Mouse (Mus musculus) heart, postnatal 0 days (tissue): Measurements from ENCODE around the gene Aldh3a2. TPM values are rescaled to one million over a fixed set of nuclear protein-coding genes. Genes with fewer than 3 reads are reported as not detected.

Experiments used
- ATAC-seq: fragments of 200-750 bp; cut with Nextera tagmentation; 2 replicates; pipeline ENCODE4 v1.8.0; 2017; ENCODE audit warnings: low read depth, moderate number of reproducible peaks, moderate library complexity; ENCODE audit not compliant: insufficient read depth
- DNase-seq: peaks from one replicate; pipeline ENCODE4 v3.0.0-alpha.2; 2016; ENCODE audit warnings: low spot score
- H3K27ac ChIP-seq: fragments of 300-500 bp; sonication (generic); 2 replicates; pipeline ENCODE4 v1.5.1; 2014; ENCODE audit warnings: low read depth, mild to moderate bottlenecking
- H3K27me3 ChIP-seq: fragments of 300-500 bp; sonication (generic); 2 replicates; pipeline ENCODE4 v1.6.1; 2014; ENCODE audit warnings: low read length, mixed read lengths; ENCODE audit not compliant: control insufficient read depth, insufficient read depth
- H3K36me3 ChIP-seq: fragments of 300-500 bp; sonication (generic); replicated peaks from 2 replicates; pipeline ENCODE4 v1.6.1; 2014; ENCODE audit warnings: low read length, mixed read lengths; ENCODE audit not compliant: control insufficient read depth, insufficient read depth
- H3K4me1 ChIP-seq: fragments of 300-500 bp; sonication (generic); 2 replicates; pipeline ENCODE4 v1.6.1; 2014; ENCODE audit warnings: antibody characterized with exemption; ENCODE audit not compliant: control insufficient read depth, insufficient read depth
- H3K4me2 ChIP-seq: fragments of 300-500 bp; sonication (generic); 2 replicates; pipeline ENCODE4 v1.6.1; 2014; ENCODE audit warnings: low read depth, mild to moderate bottlenecking, low read length, moderate library complexity
- H3K4me3 ChIP-seq: fragments of 300-500 bp; sonication (generic); 2 replicates; pipeline ENCODE4 v1.5.1; 2014; ENCODE audit warnings: low read depth, low read length
- H3K9ac ChIP-seq: fragments of 300-500 bp; sonication (generic); replicated peaks from 2 replicates; pipeline ENCODE4 v1.6.1; 2014; ENCODE audit warnings: low read depth, low read length, mixed read lengths
- H3K9me3 ChIP-seq: fragments of 300-500 bp; sonication (generic); replicated peaks from 2 replicates; pipeline ENCODE4 v1.6.1; 2016; ENCODE audit warnings: low read length; ENCODE audit not compliant: control insufficient read depth
- CTCF ChIP-seq: IDR thresholded peaks from 2 replicates; pipeline ENCODE4 v1.5.1; 2016; ENCODE audit warnings: antibody characterized with exemption, control low read depth, low read depth
- EP300 ChIP-seq: IDR thresholded peaks from 2 replicates; pipeline ENCODE4 v1.6.1; 2016; ENCODE audit warnings: antibody characterized with exemption, low read depth
- WGBS: fragments of 180-500 bp; shearing (Covaris S2); extraction: QIAGEN DNeasy Blood & Tissue Kit; methylation state at CpG from one replicate; pipeline ENCODE4 v1.1.7; 2014; 5-methylcytosine and 5-hydroxymethylcytosine counted together
- polyA plus RNA-seq: library from polyadenylated mRNA; unstranded; fragments of >200 nt; fragmentation: Nextera tagmentation; extraction: Ambion mirVana; gene quantifications from 2 replicates; pipeline ENCODE4 v1.2.1, GENCODE M21; 2015
- total RNA-seq: library from RNA; depleted of rRNA; stranded (reverse); fragments of >200 nt; gene quantifications from 2 replicates; pipeline ENCODE4 v1.2.3, GENCODE M21; 2014; ENCODE audit warnings: low replicate concordance

Aldh3a2 gene
- total and polyA plus RNA-seq, 2 experiments from 2014 or later = 29.1 to 36.0 TPM

GRCm38 (mm10) chr11:61278445-61279077 lies 11.3 kb upstream of the Aldh3a2 start:
- Histone ChIP-seq H3K9me3 (no peaks in the 10 kb centered on the region), H3K27me3 (no peaks in the 10 kb centered on the region), H3K27ac (no peak overlapping the region), H3K4me1 (no peaks in the 10 kb centered on the region), H3K4me3 (no peak overlapping the region), H3K36me3 (no peaks in the 10 kb centered on the region), H3K4me2 (no peak overlapping the region), H3K9ac (no peak overlapping the region)
- TF ChIP-seq EP300 = no peak
- DNase-seq = no peak
- WGBS = 72% methylated on average over 8 of the region's 8 CpGs
- ATAC-seq = no peak

DNA sequence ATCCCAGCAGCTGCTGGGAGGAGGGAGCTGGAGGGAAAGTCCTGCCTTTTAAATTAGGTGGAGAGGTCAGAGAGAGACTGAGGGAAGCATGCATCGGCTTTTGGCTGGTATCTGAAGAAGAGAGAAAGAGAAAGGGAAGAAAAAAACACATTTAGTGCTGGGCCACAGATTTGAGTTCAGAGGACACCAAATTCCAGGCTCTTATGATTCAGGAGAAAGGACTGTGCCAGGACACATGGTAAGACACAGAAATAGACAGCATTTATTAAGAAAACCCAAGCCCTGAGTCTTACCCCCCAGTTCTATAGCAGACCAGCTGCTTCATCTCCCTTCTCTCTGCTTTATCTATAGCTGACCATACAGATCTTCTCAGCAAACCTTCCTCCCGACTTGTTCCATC lies 10.7 kb upstream of the Aldh3a2 start:
- Histone ChIP-seq H3K4me2 (no peak overlapping the region), H3K4me3 (no peak overlapping the region), H3K9me3 (no peaks in the 10 kb centered on the region), H3K9ac (no peak overlapping the region), H3K27me3 (no peaks in the 10 kb centered on the region), H3K36me3 (no peaks in the 10 kb centered on the region), H3K4me1 (no peaks in the 10 kb centered on the region), H3K27ac (no peak overlapping the region)
- WGBS = 58% methylated on average over 2 of the region's 2 CpGs
- ATAC-seq (no peak), DNase-seq (no peak)
- TF ChIP-seq EP300 (no peak), CTCF (no peak)

- WGBS = 61% methylated on average over 3 of the region's 3 CpGs
- no peak for DNase-seq
- no peak overlapping the region for H3K27ac ChIP-seq
Observed at GRCm38 (mm10) chr11:61276482-61276881, 9.2 kb upstream of the Aldh3a2 start.

GRCm38 (mm10) chr11:61275106-61275505 lies 7.8 kb upstream of the Aldh3a2 start:
- Histone ChIP-seq H3K36me3 (no peaks in the 10 kb centered on the region), H3K4me1 (no peaks in the 10 kb centered on the region), H3K4me2 (no peak overlapping the region), H3K27me3 (no peaks in the 10 kb centered on the region), H3K9me3 (no peaks in the 10 kb centered on the region), H3K4me3 (no peak overlapping the region), H3K9ac (no peak overlapping the region), H3K27ac (no peak overlapping the region)
- TF ChIP-seq CTCF (no peak), EP300 (no peak)
- WGBS = 56% methylated on average over 8 of the region's 8 CpGs
- ATAC-seq = no peak
- no peak for DNase-seq

More at GRCm38 (mm10) chr11:61276482-61276881, 9.2 kb upstream of the Aldh3a2 start:
- Histone ChIP-seq H3K9ac (no peak overlapping the region), H3K9me3 (no peaks in the 10 kb centered on the region), H3K36me3 (no peaks in the 10 kb centered on the region), H3K4me2 (no peak overlapping the region), H3K4me1 (no peaks in the 10 kb centered on the region), H3K27me3 (no peaks in the 10 kb centered on the region), H3K4me3 (no peak overlapping the region)
- TF ChIP-seq CTCF (no peak), EP300 (no peak)
- ATAC-seq = no peak

- no peaks in the 10 kb centered on the region for H3K4me1 ChIP-seq
- H3K9me3 ChIP-seq = no peaks in the 10 kb centered on the region
- H3K27ac ChIP-seq = no peak overlapping the region
- H3K9ac ChIP-seq = no peak overlapping the region
- no peaks in the 10 kb centered on the region for H3K27me3 ChIP-seq
- ATAC-seq (no peak), DNase-seq (no peak)
- WGBS = 65% methylated on average over 1 of the region's 1 CpGs
- TF ChIP-seq EP300 (no peak), CTCF (no peak)
- H3K4me2 ChIP-seq = no peak overlapping the region
- no peak overlapping the region for H3K4me3 ChIP-seq
- no peaks in the 10 kb centered on the region for H3K36me3 ChIP-seq
Observed at GRCm38 (mm10) chr11:61274421-61274820, 7.2 kb upstream of the Aldh3a2 start.

DNA sequence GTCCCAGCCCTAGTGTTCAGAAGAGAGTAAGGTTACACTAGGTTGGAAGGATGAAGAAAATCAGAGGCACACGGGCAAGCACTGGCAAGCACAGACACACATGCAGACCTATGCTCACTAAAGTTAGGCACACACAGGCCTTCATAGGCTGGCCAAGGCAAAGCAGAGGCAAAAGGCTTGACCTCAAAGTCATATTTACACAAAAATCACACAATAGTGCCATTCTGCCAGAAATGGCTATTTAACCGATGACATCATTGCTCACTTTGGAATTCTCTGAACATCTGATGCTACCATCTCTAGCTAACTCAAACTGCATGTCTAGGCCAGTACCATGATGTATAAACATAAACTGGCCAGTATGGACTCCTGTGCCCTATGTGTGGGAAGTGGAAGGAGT lies 6.7 kb upstream of the Aldh3a2 start:
- no peak overlapping the region for H3K9ac ChIP-seq
- no peak for TF ChIP-seq EP300
- no peak for TF ChIP-seq CTCF
- no peak for DNase-seq

More for the DNA sequence above, 6.7 kb upstream of the Aldh3a2 start:
- Histone ChIP-seq H3K4me2 (no peak overlapping the region), H3K4me3 (no peak overlapping the region), H3K27me3 (no peaks in the 10 kb centered on the region), H3K9me3 (no peaks in the 10 kb centered on the region), H3K36me3 (no peaks in the 10 kb centered on the region), H3K27ac (no peak overlapping the region), H3K4me1 (no peaks in the 10 kb centered on the region)
- ATAC-seq = no peak
- 84% methylated on average over 2 of the region's 2 CpGs for WGBS
